Mouse (Mus musculus): ENCODE measurements at regions not wholly inside any gene's neighbourhood (a gene's known extent, or its start where the extent isn't known, plus 50 kb on each side); places are given as distances from the start of the nearest gene placed in this dataset.
"Not testable (repeated sequence)": the region's sequence is repeated elsewhere in the genome, so short reads cannot be mapped to it uniquely, and the experiment has no call there.

DNA sequence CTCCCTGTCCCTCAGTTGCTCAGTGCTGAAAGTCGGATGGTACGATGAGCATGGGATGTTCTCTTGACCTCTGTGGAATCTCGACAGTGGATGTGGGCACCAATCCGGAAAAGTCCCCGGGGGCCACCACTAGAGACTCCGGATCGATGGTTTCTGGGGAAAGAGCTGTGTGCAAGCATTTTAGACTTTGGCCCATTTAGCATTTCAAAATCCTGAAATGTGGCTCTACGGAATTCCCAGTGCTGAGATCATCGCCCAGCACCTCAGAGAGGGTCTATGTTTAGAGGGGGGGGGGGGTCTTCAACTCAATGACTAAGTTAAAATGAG, 68.6 kb downstream of the Tomm20 start:
- DNase-seq (ENCODE audit: low spot score in 2 of 2) = no peak

DNA sequence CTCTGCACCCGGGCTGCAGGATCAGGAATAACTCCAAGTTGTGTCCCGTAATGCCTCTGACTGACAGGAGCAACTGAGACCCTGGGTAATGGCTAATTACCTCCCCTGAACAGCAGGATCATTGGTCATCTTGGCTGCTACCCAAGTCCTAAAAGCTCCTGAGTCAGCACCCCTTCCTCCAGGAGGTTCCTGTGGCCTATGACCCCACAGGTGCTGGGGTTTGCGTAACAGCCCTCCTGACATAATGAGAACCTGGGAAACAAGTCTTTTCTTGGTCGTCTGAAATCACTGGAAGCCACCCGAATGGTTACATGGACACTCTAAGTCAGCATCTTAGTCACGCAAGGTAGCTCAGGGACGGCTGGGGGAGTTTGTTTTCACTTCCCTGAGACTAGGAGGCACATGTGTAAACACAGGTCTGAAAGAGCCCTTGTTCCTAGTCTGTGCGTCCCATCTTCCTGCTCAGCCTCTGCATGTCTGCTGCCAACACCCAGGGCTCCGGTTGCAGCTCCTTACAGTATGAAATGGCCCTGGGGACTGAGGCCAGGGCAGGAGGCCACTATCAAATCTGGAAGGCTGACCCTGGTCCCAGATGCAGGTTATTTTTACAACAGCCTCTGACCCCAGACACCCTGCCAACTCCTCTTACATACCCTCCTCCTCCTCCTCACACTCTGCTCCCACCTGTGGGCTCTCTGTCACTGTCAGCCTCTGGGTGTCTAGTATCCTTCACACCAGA, 69.2 kb downstream of the Tomm20 start:
- no peak for DNase-seq (ENCODE audit: low spot score in 2 of 2)

DNA sequence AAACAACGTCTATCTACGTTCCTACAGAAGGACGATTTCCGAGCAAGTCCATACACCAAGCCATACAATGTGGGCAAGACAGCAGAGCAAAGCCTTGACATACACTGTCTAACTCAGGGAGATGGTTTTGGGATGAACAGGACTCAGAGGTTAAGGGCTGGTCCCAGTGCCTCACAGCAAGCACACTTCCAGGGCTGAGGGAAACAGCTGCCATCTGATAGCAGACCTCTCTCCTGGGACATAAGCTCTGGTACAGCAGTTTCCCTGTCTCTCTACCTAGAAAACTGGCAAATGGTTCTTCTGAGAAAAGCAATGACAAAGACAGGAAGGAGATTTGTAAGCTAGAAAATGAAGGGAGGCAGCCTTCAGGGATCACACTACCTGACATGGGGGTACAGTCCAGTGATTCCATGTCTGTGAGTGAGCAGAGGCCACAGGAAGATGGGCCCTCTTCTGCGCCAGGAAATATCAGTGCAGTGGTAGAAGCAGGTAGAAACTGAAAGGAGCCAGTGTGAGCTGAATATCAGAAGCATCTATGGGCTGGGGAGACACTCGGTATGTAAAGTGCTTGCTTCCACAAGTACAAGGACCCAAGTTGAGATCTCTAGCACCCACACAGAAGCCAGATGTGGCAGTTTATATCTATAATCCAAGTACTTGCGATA, 70.0 kb downstream of the Tomm20 start:
- DNase-seq (ENCODE audit: low spot score in 2 of 2) = no peak

DNA sequence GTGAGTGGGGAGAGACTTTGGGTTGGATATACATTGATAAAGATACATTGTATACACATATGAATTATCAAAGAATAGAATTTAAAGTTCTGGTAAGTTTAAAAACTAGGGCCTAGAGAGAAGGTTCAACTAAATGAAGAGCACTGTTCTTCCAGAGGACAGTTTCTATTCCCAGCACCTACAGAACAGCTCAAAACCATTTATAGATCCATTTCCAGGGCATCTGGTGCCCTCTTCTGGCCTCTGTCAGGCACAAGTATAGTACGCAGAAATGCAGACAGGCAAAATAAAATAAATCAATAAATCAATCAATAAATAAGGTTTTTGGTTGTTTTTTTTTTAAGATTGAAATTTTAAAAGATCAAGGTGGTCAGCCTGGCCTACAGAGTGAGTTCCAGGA, 70.8 kb downstream of the Tomm20 start:
- DNase-seq (ENCODE audit: low spot score in 2 of 2) = no peak

DNA sequence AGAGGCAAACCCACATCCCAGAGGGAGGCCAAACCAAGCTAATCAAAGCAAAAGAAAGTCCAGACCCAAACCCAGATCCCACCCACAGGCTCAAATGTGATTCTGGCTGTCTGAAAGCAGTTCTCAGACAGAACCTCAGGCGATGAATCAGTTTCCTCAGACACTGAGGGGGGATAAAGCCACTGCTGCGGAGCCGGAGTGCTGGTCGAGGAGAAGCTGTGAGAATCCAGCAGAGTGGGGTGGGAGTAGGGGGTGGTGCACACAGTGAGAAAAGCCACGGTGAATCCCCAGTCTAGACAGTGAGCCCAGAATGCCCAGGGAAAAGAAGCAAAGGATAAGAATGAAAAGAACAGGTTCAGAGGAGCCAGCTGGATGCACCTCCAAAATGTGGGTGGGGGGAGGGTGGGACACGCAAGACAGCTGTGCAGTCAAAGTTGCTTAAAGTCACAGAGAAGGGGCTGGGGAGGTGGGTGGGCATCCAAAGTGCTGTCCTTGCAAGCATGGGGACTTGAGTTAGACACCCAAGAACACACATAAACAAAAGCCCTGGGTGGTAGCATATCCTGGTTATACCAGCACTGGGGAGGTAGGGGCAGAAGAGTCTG, 71.4 kb downstream of the Tomm20 start:
- DNase-seq (ENCODE audit: low spot score in 2 of 2) = no peak

DNA sequence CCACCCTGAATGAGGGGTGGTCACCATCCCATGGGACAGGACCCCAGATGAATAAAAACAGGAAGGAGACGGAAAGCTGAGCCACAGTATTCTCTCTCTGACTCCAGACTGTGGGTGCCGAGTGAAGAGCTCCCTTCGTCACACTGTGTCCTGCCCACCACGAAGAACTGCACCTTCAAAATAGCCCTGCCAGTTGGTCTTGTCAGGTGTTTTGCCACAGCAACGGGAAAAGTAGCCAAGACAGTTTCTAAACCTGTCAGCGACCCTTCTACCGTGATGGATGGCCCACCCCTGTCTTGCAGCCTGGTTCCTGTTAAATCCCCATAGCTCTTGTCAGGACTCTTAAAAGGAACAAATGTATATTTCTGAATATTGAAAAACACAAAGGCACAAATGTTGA, 72.3 kb downstream of the Tomm20 start:
- DNase-seq (ENCODE audit: low spot score in 2 of 2) = no peak

DNA sequence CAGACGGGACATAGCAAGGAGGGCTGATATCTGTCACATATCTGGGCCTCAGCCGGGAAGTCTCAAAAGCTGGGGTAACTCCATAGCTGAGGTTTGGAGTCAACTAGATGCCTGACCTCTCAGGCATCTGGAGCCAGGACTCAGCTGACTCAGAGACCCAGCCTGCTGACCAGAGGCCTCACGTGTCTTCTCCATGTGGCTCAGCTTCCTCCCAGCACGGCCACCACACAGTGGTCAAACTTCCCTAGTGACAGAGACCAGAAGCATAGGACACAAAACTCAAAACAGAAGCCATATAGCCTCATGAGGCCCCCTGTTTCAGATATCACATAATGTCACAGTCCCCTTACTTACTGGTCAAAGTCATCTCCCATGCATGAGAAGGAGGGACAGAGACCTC, 73.1 kb downstream of the Tomm20 start:
- DNase-seq (ENCODE audit: low spot score in 2 of 2) = no peak

DNA sequence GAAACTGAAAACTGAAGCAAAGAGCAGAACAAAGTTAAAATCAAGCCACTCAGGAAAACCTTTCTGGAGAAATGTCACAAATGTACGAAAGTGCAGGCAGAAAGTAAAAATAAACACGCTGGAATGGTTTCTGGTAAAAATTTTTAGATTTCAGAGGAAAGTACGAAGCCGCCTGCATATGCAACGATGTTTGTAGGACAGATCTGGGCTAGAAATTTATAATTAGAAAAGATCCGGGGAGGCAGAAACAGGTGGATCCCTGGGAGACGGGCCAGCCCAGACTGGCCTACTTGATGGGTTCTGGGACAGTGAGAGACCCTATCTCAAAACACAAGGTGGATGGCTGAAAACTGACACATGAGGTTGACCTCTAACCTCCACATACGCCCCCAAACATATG, 73.5 kb downstream of the Tomm20 start:
- DNase-seq (ENCODE audit: low spot score in 2 of 2) = no peak

DNA sequence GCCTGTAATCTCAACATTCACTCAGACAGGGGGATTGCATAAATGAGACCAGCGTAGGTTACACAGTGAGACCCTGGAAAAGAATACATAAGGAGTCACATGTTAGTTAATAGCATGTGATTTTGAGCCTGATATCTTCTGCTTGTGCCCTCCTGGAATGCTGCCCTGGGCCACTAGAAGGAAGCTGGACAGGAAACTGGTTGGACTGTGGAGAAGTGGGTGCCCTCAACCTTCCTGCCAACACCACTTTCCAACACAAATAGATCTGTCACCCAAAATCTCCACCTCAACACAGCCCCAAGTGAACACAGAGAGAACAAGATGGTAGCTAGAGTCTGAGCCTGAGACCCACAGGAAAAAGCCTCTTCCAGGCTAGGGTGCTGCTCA, 76.2 kb downstream of the Tomm20 start:
- DNase-seq (ENCODE audit: low spot score in 2 of 2) = no peak

DNA sequence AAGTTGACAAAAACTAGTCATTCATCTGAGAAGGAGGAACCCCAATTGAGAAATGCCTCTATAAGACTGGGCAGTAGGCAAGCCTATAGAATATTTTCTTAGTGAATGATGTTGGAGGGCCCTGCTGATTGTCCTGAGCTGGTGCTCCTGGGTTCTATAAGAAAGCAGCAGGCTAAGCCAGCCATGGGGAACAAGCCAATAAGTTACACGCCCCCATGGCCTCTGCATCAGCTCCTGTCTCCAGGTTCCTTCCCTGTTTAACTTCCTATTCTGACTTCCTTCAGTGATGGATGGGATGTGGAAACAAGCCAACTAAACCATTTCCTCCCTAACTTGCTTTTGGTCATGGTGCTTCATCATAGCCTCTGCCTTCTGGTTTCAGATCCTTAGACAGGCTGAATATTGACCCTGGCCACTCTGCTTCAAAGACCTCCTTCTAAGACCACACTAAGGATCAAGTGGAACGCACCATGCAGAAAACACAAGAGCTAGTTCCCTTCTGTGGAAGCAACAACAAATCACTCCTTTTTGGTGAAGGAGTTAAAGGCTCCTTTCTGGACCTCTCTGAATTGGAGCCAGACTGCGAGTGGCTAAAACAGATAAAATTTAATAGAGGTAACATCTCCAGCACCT, 76.7 kb downstream of the Tomm20 start:
- DNase-seq (ENCODE audit: low spot score in 2 of 2) = no peak

DNA sequence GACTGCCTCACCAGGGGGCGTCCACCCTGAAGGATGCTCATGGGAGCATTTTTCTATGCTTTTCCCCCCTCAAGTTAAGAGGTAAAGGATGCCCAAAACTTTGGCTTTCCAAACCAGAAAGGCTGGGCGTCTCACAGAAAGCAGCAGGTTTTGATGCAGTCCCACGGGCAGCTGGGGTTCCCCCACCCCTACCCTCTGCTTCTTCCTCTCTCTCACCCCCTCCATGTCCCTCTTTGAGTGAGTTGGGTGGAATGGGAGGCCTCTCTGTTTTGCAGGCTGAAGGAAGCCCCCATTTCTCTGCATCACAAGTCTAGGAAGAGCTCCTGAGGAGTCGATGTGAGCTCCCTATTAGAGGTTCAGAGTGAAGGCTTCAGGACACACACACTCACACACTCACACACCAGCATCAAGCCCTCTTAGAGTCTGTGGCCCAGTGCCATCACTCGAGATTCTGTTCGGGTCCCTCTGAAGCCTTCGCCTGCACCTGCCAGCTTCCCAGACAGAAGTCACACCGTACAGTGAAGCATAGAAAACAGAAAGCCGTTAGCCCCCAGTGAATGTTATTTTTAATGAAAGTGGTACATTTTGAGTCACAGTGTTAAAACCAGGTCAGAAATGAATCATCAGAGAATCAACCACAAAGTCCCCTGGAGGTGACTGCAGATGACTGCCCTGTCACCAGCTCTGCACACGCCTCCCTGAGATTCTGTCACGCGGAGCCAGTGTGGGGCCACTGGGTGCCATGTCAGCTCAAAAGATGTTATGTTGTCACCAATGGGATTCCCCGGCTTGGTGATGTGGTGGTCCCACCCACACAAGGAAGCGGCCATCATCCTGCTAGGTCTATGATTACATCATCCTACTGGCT, 78.3 kb downstream of the Tomm20 start:
- DNase-seq (ENCODE audit: low spot score in 2 of 2) = no peak

DNA sequence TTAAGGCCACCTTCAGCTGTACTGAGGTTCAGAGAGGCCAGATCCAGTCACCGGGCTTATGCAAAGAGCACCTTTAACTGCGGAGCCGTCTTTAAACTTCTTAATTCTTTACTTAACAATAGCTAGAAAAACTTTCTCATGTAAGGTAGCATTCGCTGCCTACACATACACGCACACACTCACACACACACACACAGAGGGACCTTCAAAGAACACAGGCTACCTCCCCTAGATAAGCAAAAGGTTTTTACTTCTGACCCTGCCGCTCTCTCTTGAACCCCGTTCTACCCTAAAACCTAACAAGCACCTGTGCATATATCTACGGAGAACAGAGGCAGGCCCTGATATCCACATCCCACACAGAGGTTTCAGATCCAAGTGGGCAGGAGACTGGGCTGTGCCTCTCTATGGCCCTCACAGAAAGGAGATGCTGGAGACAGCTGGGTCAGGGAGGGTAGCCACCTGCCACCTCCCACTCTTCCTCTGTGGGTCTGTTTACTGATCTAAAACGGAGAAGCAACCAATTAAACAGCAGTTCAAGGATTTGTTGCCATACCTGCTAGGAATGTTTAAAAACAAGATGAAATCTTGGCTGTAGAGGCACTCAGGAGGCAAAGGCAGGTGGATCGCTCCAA, 81.2 kb downstream of the Tomm20 start:
- no peak for DNase-seq (ENCODE audit: low spot score in 2 of 2)

DNA sequence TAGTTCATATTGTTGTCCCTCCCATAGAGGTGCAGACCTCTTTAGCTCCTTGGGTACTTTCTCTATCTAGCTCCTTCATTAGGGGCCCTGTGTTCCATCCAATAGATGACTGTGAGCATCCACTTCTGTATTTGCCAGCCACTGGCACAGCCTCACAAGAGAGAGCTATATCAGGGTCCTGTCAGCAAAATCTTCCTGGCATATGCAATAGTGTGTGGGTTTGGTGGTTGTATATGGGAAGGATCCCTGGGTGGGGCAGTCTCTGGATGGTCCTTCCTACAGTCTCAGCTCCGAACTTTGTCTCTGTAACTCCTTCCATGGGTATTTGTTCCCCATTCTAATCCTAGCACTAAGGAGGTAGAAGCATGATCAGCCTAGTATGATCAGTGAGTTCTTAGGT, 82.0 kb downstream of the Tomm20 start:
- not testable (repeated sequence) for DNase-seq (ENCODE audit: low spot score in 2 of 2)

DNA sequence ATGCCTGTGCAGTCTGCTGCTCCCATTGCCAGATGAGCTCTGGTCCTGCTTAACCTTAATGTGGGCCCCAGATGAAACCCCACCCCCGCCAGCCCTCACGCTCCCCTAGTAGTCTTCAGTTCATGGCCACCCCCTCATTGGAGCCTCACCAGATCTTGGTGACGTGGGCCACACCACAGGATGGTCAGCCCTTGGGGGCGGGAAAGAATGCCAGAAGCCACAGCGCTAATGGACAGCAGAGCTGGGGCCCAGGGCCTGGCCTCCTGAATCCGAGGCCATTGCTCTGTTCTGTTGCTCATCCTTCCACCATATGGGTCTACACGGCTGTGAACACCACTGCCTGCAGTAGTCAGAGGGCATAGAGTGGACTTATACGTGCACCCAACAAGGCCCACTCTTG, 83.9 kb downstream of the Tomm20 start:
- DNase-seq (ENCODE audit: low spot score in 2 of 2) = no peak

DNA sequence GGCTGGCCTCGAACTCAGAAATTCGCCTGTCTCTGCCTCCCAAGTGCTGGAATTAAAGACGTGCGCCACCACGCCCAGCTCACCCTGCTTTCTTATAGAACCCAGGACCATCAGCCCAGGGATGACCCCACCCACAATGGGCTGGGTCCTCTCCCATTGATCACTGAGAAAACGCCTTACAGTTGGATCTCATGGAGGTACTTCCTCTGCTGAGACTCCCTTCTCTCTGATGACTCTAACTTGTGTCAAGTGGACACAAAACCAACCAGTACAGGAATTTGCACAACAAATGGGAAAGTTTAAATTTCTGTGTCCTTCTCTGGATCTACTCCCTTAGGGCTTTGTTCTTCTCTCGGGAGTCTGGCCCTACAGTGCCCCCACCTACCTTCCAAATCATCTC, 85.0 kb downstream of the Tomm20 start:
- DNase-seq (ENCODE audit: low spot score in 2 of 2) = no peak

DNA sequence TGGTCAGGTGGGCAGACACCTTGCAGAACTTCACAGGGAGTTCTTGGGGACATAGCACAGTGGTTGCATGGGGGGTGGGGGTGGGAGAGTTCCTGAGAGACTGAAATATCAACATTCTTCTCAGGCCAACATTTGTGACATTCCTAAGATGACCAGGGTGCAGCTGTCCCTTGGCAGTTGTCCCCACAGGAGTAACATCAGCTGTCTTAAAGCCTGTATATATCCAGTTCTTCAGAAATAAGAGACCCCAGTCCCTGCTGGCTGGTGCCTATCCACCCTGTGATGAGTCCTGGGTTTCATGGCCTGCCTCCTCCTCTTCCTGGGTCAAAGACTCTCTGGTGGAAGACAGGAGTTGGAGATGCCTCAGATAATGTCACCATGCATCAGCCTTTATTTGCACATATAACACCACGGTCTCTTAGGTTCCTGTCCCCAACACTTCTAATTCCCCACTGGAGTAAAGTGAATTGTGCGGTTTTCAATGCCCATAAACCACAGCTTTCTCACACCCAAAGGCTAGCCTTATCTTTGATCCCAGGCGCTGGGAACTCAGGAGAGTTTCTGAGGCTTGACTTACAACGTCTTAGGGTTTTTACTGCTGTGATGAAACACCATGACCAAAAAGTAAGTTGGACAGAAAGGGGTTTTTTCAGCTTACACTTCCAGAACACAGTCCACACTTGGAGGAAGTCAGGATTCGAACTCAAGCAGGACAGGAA, 85.8 kb downstream of the Tomm20 start:
- DNase-seq (ENCODE audit: low spot score in 2 of 2) = no peak

DNA sequence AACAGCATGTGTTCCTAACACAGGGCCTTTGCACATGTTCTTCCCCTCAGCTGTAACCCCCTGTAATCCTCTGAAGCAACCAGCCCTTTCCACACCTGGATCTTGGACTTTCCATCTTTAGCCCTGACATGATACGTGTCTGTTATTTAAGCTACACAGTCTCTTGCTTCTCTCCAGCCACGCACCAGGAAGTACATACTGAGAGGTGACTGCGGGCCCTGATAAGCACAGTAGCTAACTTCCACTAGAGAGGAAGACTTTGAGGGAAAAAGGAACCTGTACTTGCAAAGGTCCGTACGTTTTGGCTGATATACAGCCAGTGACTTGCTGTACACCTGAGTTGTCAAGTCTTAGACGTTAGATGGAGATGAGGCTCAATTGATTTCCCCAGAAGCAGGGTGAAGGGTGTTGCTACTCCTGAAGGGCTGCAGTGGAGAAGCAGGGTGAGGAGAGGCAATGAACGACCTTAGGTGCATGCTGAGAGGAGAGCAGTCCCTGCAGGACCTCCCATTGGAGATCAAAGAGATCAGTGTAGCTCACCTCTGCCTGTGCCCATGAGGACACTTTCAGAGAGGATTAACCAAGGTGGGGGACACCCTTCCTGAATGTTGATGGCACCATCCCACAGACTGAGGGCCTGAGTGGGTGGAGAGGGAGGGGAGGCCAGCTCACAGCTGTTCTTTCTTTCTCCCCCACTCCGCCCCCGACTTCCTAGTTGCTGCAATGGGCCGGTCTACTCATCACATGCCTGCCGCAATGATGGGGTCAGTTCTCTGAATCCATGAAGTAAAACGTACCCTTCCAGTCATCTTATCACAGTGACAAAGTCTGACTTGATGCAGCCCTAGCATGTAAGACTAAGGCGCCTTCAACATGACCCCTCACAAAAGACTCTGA, 88.1 kb downstream of the Tomm20 start:
- DNase-seq (ENCODE audit: low spot score in 2 of 2) = no peak

DNA sequence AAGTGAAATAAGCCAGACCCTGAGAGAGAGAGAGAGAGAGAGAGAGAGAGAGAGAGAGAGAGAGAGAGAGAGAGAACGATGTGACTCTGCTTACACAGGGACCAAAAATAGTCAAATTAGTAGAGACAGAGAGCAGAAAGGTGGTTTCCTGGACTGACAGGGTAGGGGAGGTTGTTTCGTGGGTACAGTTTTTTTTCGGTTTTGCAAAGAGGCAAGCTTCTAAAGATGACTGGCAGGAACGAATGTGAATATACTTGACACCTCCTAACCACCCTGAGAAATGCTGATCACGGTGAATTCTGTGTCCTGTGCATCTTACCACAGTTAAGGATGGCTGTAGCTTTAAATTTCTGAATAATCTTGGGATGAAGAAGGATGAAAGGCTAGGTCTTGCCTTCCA, 89.7 kb downstream of the Tomm20 start:
- no peak for DNase-seq (ENCODE audit: low spot score in 2 of 2)

DNA sequence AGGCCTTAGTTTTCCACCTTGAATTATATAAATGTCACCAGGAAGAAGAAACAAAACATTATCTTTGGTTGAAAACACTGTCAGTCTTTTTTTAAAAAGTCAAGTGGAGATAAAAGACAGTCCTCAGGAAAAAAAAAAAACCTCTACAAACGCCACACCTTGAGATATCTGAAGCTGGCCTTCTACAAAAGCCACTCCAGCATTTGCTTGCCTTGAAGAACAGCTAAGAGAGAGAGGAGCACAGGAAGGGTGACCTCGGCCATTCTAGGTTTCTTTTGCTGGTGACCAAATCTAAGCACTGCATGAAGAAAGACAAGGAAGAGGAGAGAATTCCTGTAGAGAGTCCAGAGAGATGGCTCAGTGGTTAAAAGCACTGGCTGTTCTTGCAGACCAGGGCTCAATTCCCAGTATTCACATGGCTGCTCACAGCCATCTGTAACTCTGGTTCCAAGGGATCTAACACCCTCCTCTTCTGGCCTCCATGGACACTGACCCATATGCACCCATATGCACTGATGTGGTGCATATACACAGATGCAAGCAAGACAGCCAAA, 90.5 kb downstream of the Tomm20 start:
- DNase-seq (ENCODE audit: low spot score in 2 of 2) = no peak

Data from adrenal gland, adult 18-20 months (tissue).